Mouse (Mus musculus) neural tube, embryonic 14.5 days (tissue): Measurements from ENCODE around the gene Lrrc74a. TPM values are rescaled to one million over a fixed set of nuclear protein-coding genes. Genes with fewer than 3 reads are reported as not detected.

Source experiments
- ATAC-seq: fragments of 200-750 bp; cut with Nextera tagmentation; 2 replicates; pipeline ENCODE4 v1.8.0; 2017; ENCODE audit warnings: low read depth, mild to moderate bottlenecking, moderate TSS enrichment, moderate library complexity
- H3K27ac ChIP-seq: fragments of 300-500 bp; sonication (generic); 2 replicates; pipeline ENCODE4 v1.5.1; 2014; ENCODE audit warnings: low read depth, mild to moderate bottlenecking, control low read depth, low read length, moderate library complexity, mixed read lengths
- H3K27me3 ChIP-seq: fragments of 300-500 bp; sonication (generic); 2 replicates; pipeline ENCODE4 v1.6.1; 2014; ENCODE audit warnings: low read length; ENCODE audit not compliant: control insufficient read depth, insufficient read depth
- H3K36me3 ChIP-seq: fragments of 300-500 bp; sonication (generic); 2 replicates; pipeline ENCODE4 v1.6.1; 2014; ENCODE audit warnings: low read length, mixed read lengths; ENCODE audit not compliant: control insufficient read depth, insufficient read depth
- H3K4me1 ChIP-seq: fragments of 300-500 bp; sonication (generic); 2 replicates; pipeline ENCODE4 v1.6.1; 2014; ENCODE audit warnings: low read length; ENCODE audit not compliant: control insufficient read depth, insufficient read depth
- H3K4me2 ChIP-seq: fragments of 300-500 bp; sonication (generic); 2 replicates; pipeline ENCODE4 v1.6.1; 2014; ENCODE audit warnings: mild to moderate bottlenecking, low read depth, low read length, control low read depth
- H3K4me3 ChIP-seq: fragments of 300-500 bp; sonication (generic); 2 replicates; pipeline ENCODE4 v1.5.1; 2014; ENCODE audit warnings: low read depth, low read length, control low read depth, mixed read lengths
- H3K9ac ChIP-seq: fragments of 300-500 bp; sonication (generic); replicated peaks from 2 replicates; pipeline ENCODE4 v1.6.1; 2014; ENCODE audit warnings: low read depth, mild to moderate bottlenecking, control low read depth, low read length, mixed read lengths
- H3K9me3 ChIP-seq: fragments of 300-500 bp; sonication (generic); 2 replicates; pipeline ENCODE4 v1.6.1; 2016; ENCODE audit warnings: low read length; ENCODE audit not compliant: control insufficient read depth
- WGBS: fragments of 180-500 bp; shearing (Covaris S2); extraction: QIAGEN DNeasy Blood & Tissue Kit; methylation state at CpG from one replicate; pipeline ENCODE4 v1.1.7; 2014; 5-methylcytosine and 5-hydroxymethylcytosine counted together
- polyA plus RNA-seq: library from polyadenylated mRNA; unstranded; fragments of >200 nt; fragmentation: Nextera tagmentation; extraction: Ambion mirVana; gene quantifications from 2 replicates; pipeline ENCODE4 v1.2.1, GENCODE M21; 2014

Lrrc74a gene
- polyA plus RNA-seq, 1 experiment from 2014 or later, result not detected

DNA sequence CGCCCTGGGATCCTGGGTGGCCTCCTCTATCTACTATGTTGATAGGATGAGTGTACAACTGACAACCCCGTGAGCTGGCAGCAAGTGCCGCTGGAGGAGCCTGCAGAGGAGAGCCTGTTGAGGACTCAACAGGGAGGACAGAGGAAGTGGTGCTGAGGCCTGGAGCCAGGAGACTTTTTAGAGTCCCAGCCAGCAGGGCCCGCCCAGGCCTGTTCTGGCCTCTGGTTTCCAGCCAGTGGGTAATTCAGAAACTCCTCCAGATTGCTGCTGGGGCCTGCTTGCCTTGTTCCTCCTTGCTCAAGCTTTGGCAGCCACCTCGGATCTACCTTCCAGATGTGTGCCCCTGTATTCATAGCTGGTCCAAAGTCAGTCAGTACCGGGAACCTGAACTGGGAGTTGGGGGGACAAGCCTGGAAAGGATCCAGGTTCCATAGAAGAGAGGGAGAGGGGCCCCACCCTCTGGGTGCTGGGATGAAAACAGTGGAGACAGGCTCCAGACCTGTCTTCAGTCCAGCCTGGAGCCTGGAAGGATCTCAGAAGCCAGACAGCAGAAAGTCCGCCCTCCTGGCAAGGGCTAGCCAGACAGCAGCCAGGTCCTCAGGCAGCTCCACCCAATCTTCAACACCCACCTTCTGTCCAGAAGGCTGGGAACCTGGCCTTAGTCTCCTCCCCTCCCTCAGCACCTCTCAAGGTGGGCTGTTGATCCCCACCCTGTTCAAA, 41.6 kb downstream of the Lrrc74a start:
- Histone ChIP-seq H3K27me3 (no peaks in the 10 kb centered on the region), H3K4me3 (no peak overlapping the region), H3K9ac (no peak overlapping the region), H3K36me3 (no peaks in the 10 kb centered on the region), H3K4me2 (no peak overlapping the region), H3K27ac (no peak overlapping the region), H3K4me1 (no peaks in the 10 kb centered on the region), H3K9me3 (no peaks in the 10 kb centered on the region)
- ATAC-seq, result no peak
- 83% methylated on average over 7 of the region's 7 CpGs for WGBS

DNA sequence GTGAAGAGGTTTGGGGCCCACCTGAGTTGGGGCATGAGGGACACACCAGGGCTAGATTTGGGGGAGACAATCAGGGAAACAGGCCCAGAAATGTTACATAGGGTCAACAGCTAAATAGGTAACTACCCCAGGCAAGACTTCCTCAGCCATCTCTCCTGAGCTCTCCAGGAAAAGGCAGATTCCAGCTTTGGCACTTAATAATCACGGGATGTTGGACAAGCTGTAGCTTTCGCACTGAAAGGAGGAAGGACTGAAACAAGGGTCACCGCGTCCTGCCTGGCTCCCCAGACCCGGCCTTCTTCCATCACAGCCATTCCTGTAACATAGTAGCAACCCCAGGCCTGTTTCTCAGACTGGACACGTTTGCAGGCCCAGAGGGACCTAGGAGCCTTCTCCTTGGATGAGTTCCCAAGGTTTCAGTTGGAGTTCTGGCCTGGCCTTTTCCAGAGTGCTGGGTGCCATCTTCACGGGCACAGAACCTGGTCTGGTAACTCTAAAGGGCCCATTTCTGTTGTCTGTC, 42.2 kb downstream of the Lrrc74a start:
- no peak overlapping the region for H3K4me2 ChIP-seq
- H3K27me3 ChIP-seq, result no peaks in the 10 kb centered on the region
- no peak overlapping the region for H3K4me3 ChIP-seq
- no peak for ATAC-seq
- H3K36me3 ChIP-seq, result no peaks in the 10 kb centered on the region
- no peaks in the 10 kb centered on the region for H3K9me3 ChIP-seq
- no peak overlapping the region for H3K27ac ChIP-seq
- H3K9ac ChIP-seq, result no peak overlapping the region
- 80% methylated on average over 7 of the region's 7 CpGs for WGBS
- H3K4me1 ChIP-seq, result no peaks in the 10 kb centered on the region

DNA sequence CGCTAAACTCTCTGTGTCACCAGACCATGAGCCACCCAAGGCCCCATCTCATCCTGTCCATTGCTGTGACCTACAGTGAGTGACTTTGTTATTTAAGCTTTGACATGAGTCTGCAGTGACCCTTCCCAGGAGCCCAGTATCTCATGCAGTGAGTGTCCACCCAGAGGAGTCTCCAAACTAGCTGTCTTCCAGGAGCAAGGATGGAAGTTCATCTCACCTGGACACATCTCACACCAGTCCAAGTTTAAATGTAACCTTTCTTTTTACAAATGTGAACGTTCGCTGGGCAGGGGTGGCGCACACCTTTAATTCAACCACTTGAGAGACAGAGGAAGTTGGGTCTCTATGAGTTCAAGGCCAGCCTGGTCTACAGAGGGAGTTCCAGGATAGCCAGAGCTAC, 44.4 kb downstream of the Lrrc74a start:
- Histone ChIP-seq H3K4me2 (no peak overlapping the region), H3K36me3 (no peaks in the 10 kb centered on the region), H3K27me3 (no peaks in the 10 kb centered on the region), H3K4me1 (no peaks in the 10 kb centered on the region), H3K9ac (no peak overlapping the region), H3K4me3 (no peak overlapping the region), H3K27ac (no peak overlapping the region), H3K9me3 (no peaks in the 10 kb centered on the region)
- WGBS, result 95% methylated on average over 4 of the region's 4 CpGs
- ATAC-seq, result no peak

DNA sequence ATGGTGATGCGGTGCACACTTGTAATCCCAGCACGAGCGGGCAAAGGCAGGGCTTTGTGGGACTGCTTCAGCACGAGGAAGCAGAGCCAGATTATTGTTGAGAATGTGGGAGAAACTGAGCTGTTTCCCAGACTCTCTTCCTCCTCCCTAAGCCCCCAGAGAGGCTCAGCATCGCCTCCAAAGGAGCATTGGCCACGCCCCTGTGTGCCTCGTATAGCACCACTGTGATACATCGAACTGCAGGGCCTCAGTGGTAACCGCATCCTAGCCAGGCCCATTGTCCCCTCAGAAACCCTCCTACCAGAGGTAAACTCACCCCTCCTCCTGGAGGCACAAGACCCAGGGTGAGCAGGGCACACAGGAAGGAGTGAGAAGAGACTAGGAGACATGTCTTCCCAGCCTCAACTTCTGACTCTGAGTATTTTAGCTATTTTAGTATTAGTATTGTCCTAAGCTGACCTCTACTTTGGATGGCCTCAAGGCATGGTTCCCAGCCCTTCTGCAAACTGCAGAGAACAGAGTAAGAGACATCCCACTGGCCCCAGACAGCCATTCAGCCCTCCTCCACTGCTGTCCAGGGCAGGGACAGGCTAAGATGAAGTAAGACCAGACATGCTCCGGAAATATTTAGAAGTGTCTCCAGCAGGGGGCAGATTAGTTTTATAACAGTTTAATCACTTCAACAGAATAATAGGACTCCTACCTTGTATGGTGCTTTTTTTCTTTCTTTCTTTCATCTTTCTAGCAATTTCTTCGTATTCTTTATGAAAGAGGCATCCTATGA, 45.2 kb downstream of the Lrrc74a start:
- no peaks in the 10 kb centered on the region for H3K9me3 ChIP-seq
- H3K36me3 ChIP-seq, result no peaks in the 10 kb centered on the region
- no peaks in the 10 kb centered on the region for H3K4me1 ChIP-seq
- H3K27ac ChIP-seq, result no peak overlapping the region
- ATAC-seq, result peak; percentile 41
- no peak overlapping the region for H3K9ac ChIP-seq
- H3K4me3 ChIP-seq, result no peak overlapping the region
- 59% methylated on average over 11 of the region's 11 CpGs for WGBS
- no peaks in the 10 kb centered on the region for H3K27me3 ChIP-seq
- no peak overlapping the region for H3K4me2 ChIP-seq

DNA sequence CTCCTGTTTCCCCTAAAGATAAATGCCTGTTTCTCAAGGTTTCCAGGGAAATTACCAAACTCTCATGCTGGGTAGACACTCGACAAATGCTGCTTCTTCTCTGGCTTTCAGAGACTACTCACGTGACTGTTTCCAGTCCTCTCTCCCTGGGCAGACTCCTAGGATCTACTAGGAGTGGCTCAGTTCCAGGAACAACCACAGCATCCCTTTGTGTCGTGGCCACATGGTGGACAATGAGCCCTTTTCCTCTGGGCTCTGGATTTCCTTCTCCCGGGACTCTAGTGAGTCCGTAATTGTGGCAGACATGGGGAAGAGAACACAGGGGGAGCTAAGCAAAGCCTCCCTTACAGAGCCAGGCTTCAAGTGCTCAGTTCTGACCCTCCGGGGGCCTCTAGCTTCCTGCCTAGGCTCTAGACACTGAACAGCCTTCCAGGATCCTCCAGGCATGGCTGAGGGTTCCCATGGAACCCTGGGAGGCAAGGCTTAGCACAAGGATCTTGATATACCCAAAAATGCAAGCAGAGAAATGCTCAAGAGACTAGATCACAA, 47.6 kb downstream of the Lrrc74a start:
- Histone ChIP-seq H3K27me3 (no peaks in the 10 kb centered on the region), H3K9ac (no peak overlapping the region), H3K27ac (no peak overlapping the region), H3K9me3 (no peaks in the 10 kb centered on the region), H3K36me3 (no peaks in the 10 kb centered on the region), H3K4me3 (no peak overlapping the region), H3K4me1 (no peaks in the 10 kb centered on the region), H3K4me2 (no peak overlapping the region)
- ATAC-seq, result peak; percentile 42; the same call in 1 of the 2 replicates
- WGBS, result 43% methylated on average over 6 of the region's 6 CpGs

DNA sequence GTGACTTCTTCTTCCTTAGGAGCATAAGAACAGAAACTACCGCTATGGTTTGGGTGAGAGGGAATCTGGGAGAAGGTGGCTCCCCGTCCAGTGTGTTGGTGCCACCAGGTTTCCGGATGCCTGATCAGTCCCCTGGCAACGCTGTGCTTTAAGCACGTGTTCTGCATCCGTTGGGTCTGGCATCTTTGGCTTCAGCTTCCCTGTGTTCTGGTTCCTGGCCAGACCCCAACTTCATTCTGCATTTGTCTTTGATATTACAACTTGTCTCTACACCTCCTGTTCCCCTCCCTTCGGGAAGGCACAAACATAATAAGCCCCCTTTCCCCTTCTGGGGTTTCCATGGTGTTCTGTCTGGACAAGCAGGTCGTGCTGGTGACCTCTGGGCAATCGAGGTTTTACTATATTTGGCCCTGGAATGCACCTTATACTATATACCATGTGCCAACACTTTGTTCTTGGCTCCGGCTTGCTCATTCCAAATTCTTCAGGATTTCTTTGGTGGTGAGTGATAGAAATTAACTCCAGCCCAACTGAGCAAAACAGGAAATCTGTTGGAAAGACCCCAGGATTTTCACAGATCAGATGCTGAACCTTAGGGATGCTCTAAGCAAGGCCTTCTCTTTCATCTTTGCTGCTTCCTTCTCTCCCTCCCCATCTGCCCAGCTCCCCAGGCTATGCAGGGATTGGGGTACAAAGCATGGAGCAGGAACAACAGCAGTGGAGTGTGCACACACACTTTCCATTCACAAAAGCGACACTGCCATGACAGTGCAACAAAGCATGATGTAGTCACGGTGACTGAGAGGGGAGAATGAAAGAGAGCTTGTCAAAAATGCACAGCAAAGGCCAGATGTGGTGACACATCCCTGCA, 52.2 kb downstream of the Lrrc74a start:
- WGBS, result 36% methylated on average over 12 of the region's 12 CpGs
- H3K9me3 ChIP-seq, result no peaks in the 10 kb centered on the region
- peaks cover 5% of the 10 kb centered on the region for H3K4me1 ChIP-seq
- H3K27ac ChIP-seq, result no peak overlapping the region
- H3K4me2 ChIP-seq, result no peak overlapping the region
- H3K9ac ChIP-seq, result no peak overlapping the region
- H3K4me3 ChIP-seq, result no peak overlapping the region
- no peak; the same call in 1 of the 2 replicates for ATAC-seq
- no peaks in the 10 kb centered on the region for H3K27me3 ChIP-seq
- no peaks in the 10 kb centered on the region for H3K36me3 ChIP-seq

DNA sequence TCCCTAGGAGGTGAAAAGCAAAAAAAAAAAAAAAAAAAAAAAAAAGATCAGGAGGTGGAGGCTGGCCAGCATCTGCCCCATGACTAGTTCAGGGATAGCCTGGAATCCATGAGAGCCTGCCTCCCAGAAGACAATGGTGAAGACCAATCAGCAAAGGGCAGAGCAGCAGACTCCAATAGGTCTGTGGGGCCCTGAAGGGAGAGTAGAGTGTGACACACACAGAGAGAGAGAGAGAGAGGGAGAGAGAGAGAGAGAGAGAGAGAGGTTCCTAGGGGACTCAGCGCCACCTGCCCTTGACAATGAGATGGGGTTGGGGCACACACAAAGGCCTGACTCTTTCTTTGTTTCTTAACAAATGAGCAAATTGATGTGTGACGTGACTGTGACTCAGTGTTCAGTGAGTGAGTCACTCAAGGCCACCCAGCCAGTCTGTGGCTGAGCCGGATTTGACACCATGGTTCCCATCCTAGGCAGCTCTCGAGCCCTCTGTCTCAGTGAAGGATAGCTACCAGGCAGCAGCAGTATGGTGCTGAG, 52.9 kb downstream of the Lrrc74a start:
- no peak overlapping the region for H3K27ac ChIP-seq
- H3K9ac ChIP-seq, result no peak overlapping the region
- H3K4me1 ChIP-seq, result peaks cover 5% of the 10 kb centered on the region
- H3K9me3 ChIP-seq, result no peaks in the 10 kb centered on the region
- no peaks in the 10 kb centered on the region for H3K27me3 ChIP-seq
- ATAC-seq, result peak; percentile 57; the same call in 1 of the 2 replicates
- H3K4me2 ChIP-seq, result no peak overlapping the region
- H3K36me3 ChIP-seq, result no peaks in the 10 kb centered on the region
- WGBS, result 12% methylated on average over 4 of the region's 4 CpGs
- H3K4me3 ChIP-seq, result no peak overlapping the region

DNA sequence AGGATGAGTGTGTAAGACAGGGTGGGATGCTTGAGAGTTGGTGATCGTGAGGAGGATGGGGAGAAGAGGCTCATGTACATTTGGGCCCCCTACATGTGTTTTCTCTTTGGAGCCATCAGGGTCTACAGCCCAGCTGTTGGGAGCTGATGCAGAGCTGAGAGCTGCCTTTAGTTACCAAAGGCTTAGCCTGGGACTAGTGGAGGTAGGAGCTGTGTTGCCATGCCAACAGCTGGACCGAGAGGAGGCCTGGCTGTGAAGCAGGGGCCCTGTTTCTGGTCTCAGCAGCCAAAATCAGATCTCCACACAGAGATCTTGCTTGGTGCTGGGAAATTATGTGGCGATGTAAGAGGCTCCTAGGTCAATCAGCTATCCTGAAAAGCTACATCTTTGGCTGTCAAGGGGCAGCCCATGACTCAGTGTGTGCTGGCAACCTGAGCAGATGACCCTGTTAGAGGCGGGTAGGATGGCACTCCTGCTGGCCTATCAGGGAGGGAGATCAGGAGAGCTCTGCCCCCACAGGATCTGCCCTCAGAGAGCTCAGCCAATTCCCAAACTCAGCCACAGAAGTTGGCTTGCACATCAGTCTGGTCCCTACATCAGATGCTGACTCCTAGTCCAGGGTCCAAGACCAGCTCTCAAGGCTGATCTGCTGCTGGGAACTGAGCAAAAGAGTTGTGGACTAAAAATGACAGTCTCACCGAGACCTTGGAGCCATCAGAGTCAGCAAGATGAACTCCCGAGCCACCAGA, 56.1 kb downstream of the Lrrc74a start:
- no peaks in the 10 kb centered on the region for H3K27me3 ChIP-seq
- H3K36me3 ChIP-seq, result no peaks in the 10 kb centered on the region
- H3K9me3 ChIP-seq, result no peaks in the 10 kb centered on the region
- no peak overlapping the region for H3K4me3 ChIP-seq
- H3K9ac ChIP-seq, result no peak overlapping the region
- H3K4me1 ChIP-seq, result peaks cover 5% of the 10 kb centered on the region
- H3K4me2 ChIP-seq, result no peak overlapping the region
- no peak overlapping the region for H3K27ac ChIP-seq
- WGBS, result 55% methylated on average over 6 of the region's 6 CpGs
- ATAC-seq, result no peak
